Mouse (Mus musculus): ENCODE measurements around the gene Zfp704.

The Zfp704 gene

GRCm38 (mm10) chr3:9513703-9514110, 96.2 kb downstream of the Zfp704 start:
- peak; percentile 71 for DNase-seq

- DNase-seq = no peak
Observed at GRCm38 (mm10) chr3:9512199-9512598, 97.7 kb downstream of the Zfp704 start.

GRCm38 (mm10) chr3:9505692-9506211, 104.1 kb downstream of the Zfp704 start:
- DNase-seq = peak; percentile 92

- DNase-seq = peak; percentile 24
Observed at GRCm38 (mm10) chr3:9504371-9504770, 105.5 kb downstream of the Zfp704 start.

- DNase-seq = peak; percentile 99
Observed at GRCm38 (mm10) chr3:9500725-9501124, 109.2 kb downstream of the Zfp704 start.

GRCm38 (mm10) chr3:9499994-9500553, 109.8 kb downstream of the Zfp704 start:
- peak; percentile 95 for DNase-seq

GRCm38 (mm10) chr3:9499489-9499888, 110.4 kb downstream of the Zfp704 start:
- DNase-seq = no peak

GRCm38 (mm10) chr3:9497260-9497659, 112.6 kb downstream of the Zfp704 start:
- peak; percentile 89 for DNase-seq

GRCm38 (mm10) chr3:9491766-9492283, 118.1 kb downstream of the Zfp704 start:
- DNase-seq = no peak

GRCm38 (mm10) chr3:9487644-9488043, 122.2 kb downstream of the Zfp704 start:
- no peak for DNase-seq

GRCm38 (mm10) chr3:9485506-9485905, 124.4 kb downstream of the Zfp704 start:
- DNase-seq = peak; percentile 88

- DNase-seq = peak; percentile 83
Observed at GRCm38 (mm10) chr3:9481956-9482355, 127.9 kb downstream of the Zfp704 start.

GRCm38 (mm10) chr3:9481358-9481757, 128.5 kb downstream of the Zfp704 start:
- peak; percentile 94 for DNase-seq

GRCm38 (mm10) chr3:9480936-9481335, 128.9 kb downstream of the Zfp704 start:
- peak; percentile 58 for DNase-seq

GRCm38 (mm10) chr3:9477386-9477785, 132.5 kb downstream of the Zfp704 start:
- DNase-seq = peak; percentile 66

- DNase-seq = no peak
Observed at GRCm38 (mm10) chr3:9476336-9476735, 133.5 kb downstream of the Zfp704 start.

GRCm38 (mm10) chr3:9475501-9475900, 134.4 kb downstream of the Zfp704 start:
- DNase-seq = peak; percentile 80

GRCm38 (mm10) chr3:9474331-9474730, 135.6 kb downstream of the Zfp704 start:
- DNase-seq = peak; percentile 68

GRCm38 (mm10) chr3:9466287-9466686, 143.6 kb downstream of the Zfp704 start:
- DNase-seq = peak; percentile 86

- DNase-seq = peak; percentile 43
Observed at GRCm38 (mm10) chr3:9465731-9466130, 144.2 kb downstream of the Zfp704 start.

- peak; percentile 95 for DNase-seq
Observed at GRCm38 (mm10) chr3:9461660-9462059, 148.2 kb downstream of the Zfp704 start.

- DNase-seq = peak; percentile 57
Observed at GRCm38 (mm10) chr3:9460284-9460683, 149.6 kb downstream of the Zfp704 start.

- DNase-seq = peak; percentile 86
Observed at GRCm38 (mm10) chr3:9456380-9456890, 153.4 kb downstream of the Zfp704 start.

- peak; percentile 71 for DNase-seq
Observed at GRCm38 (mm10) chr3:9455351-9455750, 154.5 kb downstream of the Zfp704 start.
